Mouse (Mus musculus) cerebellum, postnatal 25 days (tissue): ENCODE measurements around the gene Borcs8.

Experiments
- DNase-seq, 2 experiments: peaks; one replicate each; pipeline ENCODE4 v3.0.0; 2021; ENCODE audit warnings: mixed read lengths in 2 of 2

Borcs8 gene

GRCm38 (mm10) chr8:70181212-70181902, 42.1 kb downstream of the Borcs8 start:
- DNase-seq = no peak

GRCm38 (mm10) chr8:70181903-70182252, 42.6 kb downstream of the Borcs8 start:
- DNase-seq = no peak

GRCm38 (mm10) chr8:70183194-70183593, 43.9 kb downstream of the Borcs8 start:
- DNase-seq = no peak

GRCm38 (mm10) chr8:70188707-70189106, 49.4 kb downstream of the Borcs8 start:
- no peak for DNase-seq

- no peak for DNase-seq
Observed at GRCm38 (mm10) chr8:70193238-70193637, 53.9 kb downstream of the Borcs8 start.

- no peak for DNase-seq
Observed at GRCm38 (mm10) chr8:70194191-70194590, 54.9 kb downstream of the Borcs8 start.

- DNase-seq = no peak
Observed at GRCm38 (mm10) chr8:70195762-70196161, 56.5 kb downstream of the Borcs8 start.
